Mouse (Mus musculus) spleen, adult 2 months (tissue): Measurements from ENCODE around the gene Aco2. TPM values are rescaled to one million over a fixed set of nuclear protein-coding genes. Genes with fewer than 3 reads are reported as not detected.
A peak's percentile ranks its signal among the peaks of the same experiment; 100 is the strongest.

Experiments used
- DNase-seq, 2 experiments: peaks; one replicate each; pipeline versions ENCODE4 v3.0.0 to v3.0.0-alpha.2; 2012 to 2021; ENCODE audit warnings: low spot score in 2 of 2, low read depth in 1 of 2
- H3K27ac ChIP-seq: fragments of 200-500 bp; 2 replicates; pipeline ENCODE4 v1.5.1; 2012; ENCODE audit warnings: low read length, inconsistent platforms; ENCODE audit not compliant: insufficient read depth
- H3K27me3 ChIP-seq: fragments of 200-500 bp; 2 replicates; pipeline ENCODE4 v1.6.1; 2012; ENCODE audit warnings: mild to moderate bottlenecking, moderate library complexity, low read length, inconsistent platforms; ENCODE audit not compliant: control insufficient read depth, insufficient read depth
- H3K36me3 ChIP-seq: fragments of 200-500 bp; 2 replicates; pipeline ENCODE4 v1.6.1; 2012; ENCODE audit warnings: mild to moderate bottlenecking, low read length, inconsistent platforms; ENCODE audit not compliant: control insufficient read depth, insufficient read depth
- H3K4me1 ChIP-seq: fragments of 200-500 bp; 2 replicates; pipeline ENCODE4 v1.6.1; 2011; ENCODE audit warnings: inconsistent platforms; ENCODE audit not compliant: control insufficient read depth, insufficient read depth, insufficient read length
- H3K4me3 ChIP-seq: fragments of 200-500 bp; 2 replicates; pipeline ENCODE4 v1.5.1; 2011; ENCODE audit warnings: mild to moderate bottlenecking, inconsistent platforms; ENCODE audit not compliant: insufficient read depth, insufficient read length; ENCODE audit errors: extremely low read depth
- CTCF ChIP-seq: fragments of 200-500 bp; IDR thresholded peaks from 2 replicates; pipeline ENCODE4 v1.5.1; 2011; ENCODE audit warnings: mild to moderate bottlenecking, inconsistent platforms; ENCODE audit not compliant: insufficient read depth, insufficient read length, insufficient replicate concordance; ENCODE audit errors: extremely low read depth
- POLR2A ChIP-seq: fragments of 200-500 bp; IDR thresholded peaks from 2 replicates; pipeline ENCODE4 v1.6.1; 2011; ENCODE audit warnings: low read depth, low read length, inconsistent platforms
- WGBS: fragments of 180-500 bp; shearing (Covaris S2); methylation state at CpG from one replicate; pipeline ENCODE4 v1.1.7; 2018; 5-methylcytosine and 5-hydroxymethylcytosine counted together
- polyA plus RNA-seq: library from polyadenylated mRNA; depleted of rRNA; stranded (reverse); fragments of >200 nt; gene quantifications from 2 replicates; pipeline ENCODE4 v1.2.3, GENCODE M21; 2012

Aco2 gene
- polyA plus RNA-seq, 1 experiment, result 68.7 TPM

- Histone ChIP-seq H3K27ac (no peak overlapping the region), H3K36me3 (peaks cover 24% of the 10 kb centered on the region), H3K4me1 (no peaks in the 10 kb centered on the region)
Observed at GRCm38 (mm10) chr15:81891140-81891802, 19.2 kb downstream of the Aco2 start.

GRCm38 (mm10) chr15:81891822-81892580 lies 19.9 kb downstream of the Aco2 start:
- DNase-seq, result no peak
- Histone ChIP-seq H3K36me3 (peaks cover 26% of the 10 kb centered on the region), H3K27ac (no peak overlapping the region), H3K4me3 (no peak overlapping the region), H3K27me3 (no peaks in the 10 kb centered on the region), H3K4me1 (no peaks in the 10 kb centered on the region)
- 82% methylated on average over 8 of the region's 8 CpGs for WGBS
- TF ChIP-seq POLR2A (no peak), CTCF (no peak)

More at GRCm38 (mm10) chr15:81891140-81891802, 19.2 kb downstream of the Aco2 start:
- Histone ChIP-seq H3K4me3 (no peak overlapping the region), H3K27me3 (no peaks in the 10 kb centered on the region)
- TF ChIP-seq POLR2A, result no peak
- TF ChIP-seq CTCF, result no peak
- WGBS, result 88% methylated on average over 7 of the region's 7 CpGs
- no peak for DNase-seq

DNA sequence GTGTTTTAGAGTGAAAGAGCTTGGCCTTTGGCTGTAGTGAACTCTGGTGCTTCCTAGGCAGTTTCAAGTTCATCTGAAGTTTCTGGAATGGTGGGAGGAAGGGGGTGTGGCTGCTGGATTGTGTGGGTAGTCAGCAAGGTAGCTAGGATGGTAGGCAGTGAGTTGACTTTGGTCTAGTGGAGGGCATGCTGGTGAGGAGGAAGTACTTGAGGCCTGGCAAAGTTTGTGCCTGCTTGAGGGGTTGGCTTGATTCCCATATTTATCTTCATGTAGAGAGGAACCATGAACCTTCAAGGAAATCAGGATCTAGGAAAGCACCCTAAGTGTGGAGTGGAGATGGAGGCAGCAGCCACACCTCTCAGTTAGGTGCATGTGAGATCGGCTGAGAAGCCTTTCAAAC lies 21.9 kb downstream of the Aco2 start:
- Histone ChIP-seq H3K27ac (no peak overlapping the region), H3K36me3 (peaks cover 26% of the 10 kb centered on the region), H3K4me3 (no peak overlapping the region), H3K4me1 (no peaks in the 10 kb centered on the region), H3K27me3 (no peaks in the 10 kb centered on the region)
- DNase-seq, result no peak
- 93% methylated on average over 1 of the region's 1 CpGs for WGBS
- no peak for TF ChIP-seq CTCF
- no peak for TF ChIP-seq POLR2A

- no peak for DNase-seq
- WGBS, result 89% methylated on average over 2 of the region's 2 CpGs
- no peaks in the 10 kb centered on the region for H3K27me3 ChIP-seq
- H3K27ac ChIP-seq, result no peak overlapping the region
- no peaks in the 10 kb centered on the region for H3K4me1 ChIP-seq
- TF ChIP-seq POLR2A (no peak), CTCF (no peak)
- no peak overlapping the region for H3K4me3 ChIP-seq
- peaks cover 25% of the 10 kb centered on the region for H3K36me3 ChIP-seq
Observed at GRCm38 (mm10) chr15:81896407-81896806, 24.3 kb downstream of the Aco2 start.

- Histone ChIP-seq H3K27ac (no peak overlapping the region), H3K27me3 (no peaks in the 10 kb centered on the region), H3K36me3 (peaks cover 20% of the 10 kb centered on the region), H3K4me3 (no peak overlapping the region), H3K4me1 (no peaks in the 10 kb centered on the region)
- no peak for DNase-seq
- TF ChIP-seq POLR2A (no peak), CTCF (no peak)
- 93% methylated on average over 5 of the region's 5 CpGs for WGBS
Observed at GRCm38 (mm10) chr15:81897607-81898285, 25.6 kb downstream of the Aco2 start.

DNA sequence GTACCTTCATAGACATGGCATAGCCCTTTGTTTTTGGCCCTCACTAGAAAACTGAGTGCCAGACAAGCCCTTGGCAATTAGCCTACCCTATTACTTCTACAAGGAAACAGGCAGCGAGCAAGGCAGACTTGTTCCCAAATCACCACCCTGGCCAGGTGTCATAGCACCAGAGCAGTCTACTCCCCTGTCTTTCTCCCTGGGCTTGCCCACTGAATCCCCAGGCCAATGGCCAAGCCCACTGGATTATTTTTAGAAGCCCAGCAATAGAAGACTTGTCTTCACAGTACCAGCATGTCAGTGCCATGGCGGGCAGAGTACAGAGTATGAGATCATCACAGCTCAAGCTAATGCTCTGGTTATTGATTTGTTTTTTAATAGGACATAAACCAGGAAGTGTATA lies 26.6 kb downstream of the Aco2 start:
- no peaks in the 10 kb centered on the region for H3K4me1 ChIP-seq
- DNase-seq, result no peak
- H3K36me3 ChIP-seq, result peaks cover 22% of the 10 kb centered on the region
- no peaks in the 10 kb centered on the region for H3K27me3 ChIP-seq
- H3K27ac ChIP-seq, result no peak overlapping the region
- no peak overlapping the region for H3K4me3 ChIP-seq
- 91% methylated on average over 2 of the region's 2 CpGs for WGBS
- TF ChIP-seq CTCF (no peak), POLR2A (no peak)

GRCm38 (mm10) chr15:81904939-81905338 lies 32.8 kb downstream of the Aco2 start:
- Histone ChIP-seq H3K4me3 (no peak overlapping the region), H3K36me3 (peaks cover 19% of the 10 kb centered on the region), H3K27me3 (no peaks in the 10 kb centered on the region), H3K27ac (no peak overlapping the region), H3K4me1 (no peaks in the 10 kb centered on the region)
- peak; percentile 44; the same call in 1 of the 2 replicates for TF ChIP-seq CTCF
- no peak for TF ChIP-seq POLR2A
- 38% methylated on average over 2 of the region's 2 CpGs for WGBS
- DNase-seq, result peak; percentile 29 to 66
